In genomic region chr16:33658121-33658520, GRCm38 (mm10) we compare ENCODE assay signal across 22 mouse cellular contexts. TPM values are rescaled to one million over a fixed set of nuclear protein-coding genes. Genes with fewer than 3 reads are reported as not detected.
DNase-seq lines count a peak whose midpoint lies in the region; ATAC-seq and TF ChIP-seq lines count a peak whose summit lies in the region.
"Had no signal": no experiment of that assay in that cellular context is flagged by ENCODE, and none has a peak within 500 bp of the region (broad histone marks: within the 10 kb centered on the region; RNA-seq: fewer than 3 reads in every experiment).

No protein-coding gene starts in this region.

- no peak for ATAC-seq in midbrain, embryonic 15.5 days (replicated peaks)
- ATAC-seq: activated CD4-positive, CD25-positive, alpha-beta regulatory T cell, adult 4 months; CD4-positive, CD25-positive, alpha-beta regulatory T cell, adult 4 months; Patski had no signal

- no peaks in the 10 kb centered on the region for H3K36me3 ChIP-seq in heart, embryonic 10.5 days
- H3K36me3 ChIP-seq in midbrain, embryonic 10.5 days: no peaks in the 10 kb centered on the region
- no peaks in the 10 kb centered on the region for H3K36me3 ChIP-seq in midbrain, embryonic 15.5 days (replicated peaks)
- H3K36me3 ChIP-seq: G1E had no signal

- no peak for TF ChIP-seq CTCF in lung, adult 2 months (IDR thresholded peaks at IDR 0.05; ENCODE audit: insufficient read depth, low read length)

- H3K4me2 ChIP-seq in midbrain, embryonic 15.5 days: no peak overlapping the region

- no peaks in the 10 kb centered on the region for H3K27me3 ChIP-seq in heart, embryonic 10.5 days (ENCODE audit: insufficient read depth, poor library complexity, severe bottlenecking)
- H3K27me3 ChIP-seq in midbrain, embryonic 10.5 days (ENCODE audit: low read depth, poor library complexity, severe bottlenecking): no peaks in the 10 kb centered on the region
- no peaks in the 10 kb centered on the region for H3K27me3 ChIP-seq in midbrain, embryonic 15.5 days (replicated peaks)
- H3K27me3 ChIP-seq: CH12.LX, Patski had no signal

- no peak overlapping the region for H3K9ac ChIP-seq in midbrain, embryonic 15.5 days

- peak; percentile 77 for DNase-seq in heart, adult 11 months
- no peak for DNase-seq in heart, adult 18-20 months
- DNase-seq in heart, embryonic 10.5 days (ENCODE audit: low spot score): peak; percentile 73
- no peak for DNase-seq in heart, postnatal 25 days (ENCODE audit: low spot score)
- peak; percentile 2 for DNase-seq in lung, adult 2 months
- DNase-seq in lung, postnatal 36 days: no peak
- no peak for DNase-seq in midbrain, embryonic 10.5 days (ENCODE audit: low spot score)
- DNase-seq: adrenal gland, adult 2 months; adrenal gland, adult 8-10 months; adrenal gland, postnatal 10 days; adrenal gland, postnatal 14 days; adrenal gland, postnatal 25 days; adrenal gland, postnatal 36 days; B cell, adult 2 months; cerebellum, adult 11 months; cerebellum, adult 11-12 months had no signal

- H3K27ac ChIP-seq in heart, embryonic 10.5 days: no peak overlapping the region
- 0 out of 2 replicates have a peak overlapping the region, but pooled peaks have one; percentile 28 for H3K27ac ChIP-seq in midbrain, embryonic 10.5 days (replicated peaks)
- no peak overlapping the region for H3K27ac ChIP-seq in midbrain, embryonic 15.5 days

- 91% methylated on average over 3 of the region's 3 CpGs for WGBS in heart, embryonic 10.5 days
- 96% methylated on average over 3 of the region's 3 CpGs for WGBS in lung, adult 2 months
- 93% methylated on average over 3 of the region's 3 CpGs for WGBS in midbrain, embryonic 10.5 days
- 97% methylated on average over 3 of the region's 3 CpGs for WGBS in midbrain, embryonic 15.5 days

- no peak overlapping the region for H3K4me3 ChIP-seq in heart, embryonic 10.5 days
- no peak overlapping the region for H3K4me3 ChIP-seq in lung, adult 2 months (replicated peaks; ENCODE audit: extremely low read depth, low read depth, low read length)
- no peak overlapping the region for H3K4me3 ChIP-seq in midbrain, embryonic 10.5 days
- H3K4me3 ChIP-seq in midbrain, embryonic 15.5 days: no peak overlapping the region

- no peak for TF ChIP-seq POLR2A in lung, adult 2 months (IDR thresholded peaks at IDR 0.05; ENCODE audit: borderline replicate concordance, extremely low read depth, low read depth, low read length)

- H3K9me3 ChIP-seq in heart, embryonic 10.5 days: no peaks in the 10 kb centered on the region
- no peaks in the 10 kb centered on the region for H3K9me3 ChIP-seq in midbrain, embryonic 10.5 days (replicated peaks)
- no peaks in the 10 kb centered on the region for H3K9me3 ChIP-seq in midbrain, embryonic 15.5 days
- H3K9me3 ChIP-seq: G1E had no signal

- peaks cover 10% of the 10 kb centered on the region for H3K4me1 ChIP-seq in heart, embryonic 10.5 days
- H3K4me1 ChIP-seq in lung, adult 2 months (ENCODE audit: control insufficient read depth, insufficient read depth, low read length): no peaks in the 10 kb centered on the region
- peaks cover 8% of the 10 kb centered on the region; the same call in 1 of the 2 replicates for H3K4me1 ChIP-seq in midbrain, embryonic 10.5 days
- H3K4me1 ChIP-seq in midbrain, embryonic 15.5 days: no peaks in the 10 kb centered on the region

- intact Hi-C loops in heart, postnatal 25 days (cut with DNase I): no loop called here

RNA-seq across cellular contexts. Expression of gene Heg1, which starts 26.0 kb away (rescaled TPM):
- 100 to 1,000 TPM; 104 to 113 TPM for total RNA-seq in heart, adult 18-20 months (2021)
- polyA plus RNA-seq in heart, embryonic 10.5 days (2016; fragmentation: Nextera tagmentation; extraction: Ambion mirVana): 26.3 and 33.0 TPM in 2 replicates
- 100 to 1,000 TPM; 155 to 170 TPM for total RNA-seq in heart, postnatal 25 days (2021)
- 150 and 153 TPM in 2 replicates for polyA plus RNA-seq in lung, adult 2 months (2012; rRNA removed)
- 34.3 and 45.7 TPM in 2 replicates for polyA plus RNA-seq in midbrain, embryonic 10.5 days (2016; fragmentation: Nextera tagmentation; extraction: Ambion mirVana)
- polyA plus RNA-seq in midbrain, embryonic 15.5 days (2015; fragmentation: Nextera tagmentation; extraction: Ambion mirVana): 14.2 and 14.5 TPM in 2 replicates

Comparison
In these comparisons a context has a peak if more than half of its experiments do, and no peak if none do; other contexts are left out.
1. DNase-seq: peak in heart, adult 11 months (single experiment), heart, embryonic 10.5 days (single experiment) and lung, adult 2 months (single experiment); none in heart, adult 18-20 months (0 of 2), heart, postnatal 25 days (single experiment), lung, postnatal 36 days (single experiment) and midbrain, embryonic 10.5 days (single experiment).